Mouse (Mus musculus): ENCODE results near the gene Ice1. TPM values are rescaled to one million over a fixed set of nuclear protein-coding genes. Genes with fewer than 3 reads are reported as not detected.

Gene Ice1
- 48.5 and 51.5 TPM in 2 replicates for total RNA-seq (2014; fragmentation: Nextera tagmentation)
- total RNA-seq (2017): 28.2 and 29.3 TPM in 2 replicates
- polyA plus RNA-seq (2012): 6.4 and 9.6 TPM in 2 replicates

DNA sequence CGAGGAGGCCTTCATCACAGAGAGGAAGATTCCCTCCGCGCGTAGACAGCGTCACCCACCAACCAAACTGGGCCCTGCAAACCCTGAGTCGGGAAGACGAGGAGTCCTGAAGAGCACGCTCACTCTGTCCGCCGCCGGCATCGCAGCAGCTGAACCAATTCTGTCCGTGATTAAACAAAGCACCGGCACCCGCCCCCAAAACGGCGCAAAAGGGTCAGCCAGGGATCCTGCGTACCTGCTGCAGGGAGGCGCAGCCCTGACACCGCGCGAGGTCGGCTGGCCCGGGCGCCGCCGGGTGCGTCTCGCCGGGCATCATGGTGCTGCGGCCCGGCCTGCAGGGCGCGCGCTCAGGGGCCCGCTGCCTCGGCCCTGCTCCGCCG is at the start of gene Ice1:
Ice1 (minus strand) TSS at position 353 of the 380 bp plus-strand sequence.
- TF ChIP-seq POLR2AphosphoS5 (IDR thresholded peaks at IDR 0.05; ENCODE audit: insufficient replicate concordance, low read depth, low read length) (no peak), CTCF (IDR thresholded peaks at IDR 0.05; ENCODE audit: low read depth, low read length) (no peak), TAL1 (conservative IDR thresholded peaks at IDR 0.05; ENCODE audit: low read depth, low read length) (no peak), GATA1 (IDR thresholded peaks at IDR 0.05; ENCODE audit: borderline replicate concordance, low read length) (no peak), GATA2 (IDR thresholded peaks at IDR 0.05; ENCODE audit: borderline replicate concordance, low read depth, low read length) (no peak)
- no peak for DNase-seq (ENCODE audit: low spot score)
- H3K27me3 ChIP-seq (ENCODE audit: insufficient read depth, low read length): no peaks in the 10 kb centered on the region
- no peaks in the 10 kb centered on the region for H3K9me3 ChIP-seq (replicated peaks)
- H3K36me3 ChIP-seq (replicated peaks): peaks cover 18% of the 10 kb centered on the region
- no peak for ATAC-seq (ENCODE audit: extremely low read depth, insufficient number of reproducible peaks, low FRiP score, poor library complexity, severe bottlenecking)
- H3K4me3 ChIP-seq (ENCODE audit: low read depth, low read length): peak within 1 kb of the TSS; percentile 91
- peaks cover 23% of the 10 kb centered on the region for H3K4me1 ChIP-seq (ENCODE audit: insufficient read depth, low read depth, low read length)

DNA sequence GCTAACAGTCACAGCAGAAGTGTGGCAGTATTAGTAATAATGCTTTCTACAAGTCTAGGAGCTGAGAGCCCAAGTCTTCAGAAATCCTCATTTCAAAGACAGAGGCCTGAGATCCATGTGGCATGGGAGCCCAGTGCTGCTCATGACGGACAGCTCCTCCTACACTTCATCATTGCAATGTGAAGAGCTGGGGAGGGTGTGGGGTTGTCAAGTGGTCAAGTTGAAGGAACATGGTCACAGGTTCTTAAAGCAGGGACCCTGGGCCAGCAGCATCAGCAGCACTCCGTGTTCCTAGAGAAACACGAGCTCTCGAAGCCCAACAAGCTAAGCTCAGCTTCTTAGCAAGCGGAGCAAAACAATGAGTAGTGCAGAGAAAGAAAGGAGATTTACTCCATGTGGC is 48.4 kb upstream of the Ice1 start:
- Histone ChIP-seq H3K36me3 (replicated peaks) (no peaks in the 10 kb centered on the region), H3K4me3 (ENCODE audit: low read depth, low read length) (no peak overlapping the region), H3K4me1 (ENCODE audit: insufficient read depth, low read depth, low read length) (no peaks in the 10 kb centered on the region), H3K27me3 (ENCODE audit: insufficient read depth, low read length) (no peaks in the 10 kb centered on the region), H3K9me3 (replicated peaks) (peaks cover 29% of the 10 kb centered on the region)
- no peak for DNase-seq (ENCODE audit: low spot score)
- TF ChIP-seq GATA2 (IDR thresholded peaks at IDR 0.05; ENCODE audit: borderline replicate concordance, low read depth, low read length) (no peak), POLR2AphosphoS5 (IDR thresholded peaks at IDR 0.05; ENCODE audit: insufficient replicate concordance, low read depth, low read length) (no peak), GATA1 (IDR thresholded peaks at IDR 0.05; ENCODE audit: borderline replicate concordance, low read length) (no peak)
- ATAC-seq (ENCODE audit: extremely low read depth, insufficient number of reproducible peaks, low FRiP score, poor library complexity, severe bottlenecking): no peak

DNA sequence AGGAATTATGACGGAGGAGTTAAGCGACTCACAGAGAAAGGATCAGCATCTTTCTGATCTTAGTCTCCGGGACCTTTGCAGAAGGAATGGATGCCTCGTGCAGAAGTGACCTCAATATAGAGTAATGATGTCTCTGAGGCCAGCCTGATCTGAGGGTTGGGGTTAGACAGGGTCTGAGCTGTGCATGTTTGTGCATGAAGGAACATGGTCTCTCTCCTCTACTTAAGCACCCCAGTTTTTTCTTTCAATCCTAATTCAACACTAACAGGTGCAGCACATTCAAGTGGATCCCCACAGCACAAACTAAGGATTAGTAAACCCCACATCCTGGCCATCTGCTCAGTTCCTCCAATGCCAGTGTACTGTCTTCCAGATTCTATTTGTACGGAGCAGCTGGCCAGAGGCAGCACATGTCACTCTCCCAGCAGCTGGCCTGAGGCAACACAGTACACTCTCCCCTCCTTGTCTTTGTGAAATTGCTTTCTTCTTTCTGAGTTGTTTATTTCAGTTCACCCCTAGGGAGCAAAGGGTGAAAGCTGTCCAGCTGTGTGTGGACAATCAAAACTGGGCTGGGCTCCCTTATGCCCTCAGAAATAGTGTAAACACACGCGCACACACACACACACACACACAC is 47.7 kb upstream of the Ice1 start:
- no peaks in the 10 kb centered on the region for H3K4me1 ChIP-seq (ENCODE audit: insufficient read depth, low read depth, low read length)
- DNase-seq (ENCODE audit: low spot score): no peak
- no peaks in the 10 kb centered on the region for H3K27me3 ChIP-seq (ENCODE audit: insufficient read depth, low read length)
- H3K36me3 ChIP-seq (replicated peaks): no peaks in the 10 kb centered on the region
- no peak overlapping the region for H3K4me3 ChIP-seq (ENCODE audit: low read depth, low read length)
- H3K9me3 ChIP-seq (replicated peaks): peaks cover 32% of the 10 kb centered on the region
- no peak for TF ChIP-seq CTCF (IDR thresholded peaks at IDR 0.05; ENCODE audit: low read depth, low read length)
- TF ChIP-seq GATA1 (IDR thresholded peaks at IDR 0.05; ENCODE audit: borderline replicate concordance, low read length): no peak
- no peak for TF ChIP-seq TAL1 (conservative IDR thresholded peaks at IDR 0.05; ENCODE audit: low read depth, low read length)
- TF ChIP-seq GATA2 (IDR thresholded peaks at IDR 0.05; ENCODE audit: borderline replicate concordance, low read depth, low read length): no peak
- no peak for TF ChIP-seq POLR2AphosphoS5 (IDR thresholded peaks at IDR 0.05; ENCODE audit: insufficient replicate concordance, low read depth, low read length)
- ATAC-seq (ENCODE audit: extremely low read depth, insufficient number of reproducible peaks, low FRiP score, poor library complexity, severe bottlenecking): no peak

DNA sequence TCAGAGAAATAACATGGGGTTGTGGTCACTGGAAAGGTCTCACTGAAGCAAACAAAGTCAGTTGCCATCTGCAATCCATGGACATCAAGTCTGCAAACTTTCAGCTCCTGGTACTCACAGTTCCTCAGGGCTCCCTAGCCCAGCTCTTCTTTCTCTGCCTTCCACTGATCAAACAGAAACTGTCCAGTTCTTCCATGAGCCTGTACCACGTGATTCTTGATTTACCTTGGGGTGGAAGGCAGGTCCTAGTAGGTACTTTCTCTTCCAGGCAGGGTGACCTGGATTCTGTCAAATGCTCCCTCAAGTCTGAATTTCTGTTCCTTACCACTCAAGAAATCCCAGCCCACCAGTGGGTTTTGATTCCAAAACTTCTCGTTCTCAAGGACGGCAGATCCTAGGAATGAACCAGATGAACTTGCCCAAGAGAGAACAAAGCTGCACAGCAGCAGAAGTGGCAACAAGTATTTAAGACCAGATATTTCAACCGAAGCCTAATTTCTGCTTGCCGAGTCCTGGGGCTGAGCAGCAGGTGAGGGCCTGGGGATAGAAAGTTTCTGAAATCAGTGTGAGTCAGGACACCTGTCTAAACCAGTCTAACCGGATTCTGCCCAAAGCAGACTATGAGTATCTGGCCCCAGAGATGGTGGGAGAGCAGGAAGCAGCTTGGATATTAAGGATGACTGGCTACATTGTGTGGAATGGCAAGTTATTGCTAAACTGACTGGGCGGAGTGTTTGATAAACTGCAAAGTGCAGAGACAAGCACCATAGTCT is 44.2 kb upstream of the Ice1 start:
- DNase-seq (ENCODE audit: low spot score): no peak
- ATAC-seq (ENCODE audit: extremely low read depth, insufficient number of reproducible peaks, low FRiP score, poor library complexity, severe bottlenecking): no peak
- H3K9me3 ChIP-seq (replicated peaks): peaks cover 39% of the 10 kb centered on the region
- no peak overlapping the region for H3K4me3 ChIP-seq (ENCODE audit: low read depth, low read length)
- no peaks in the 10 kb centered on the region for H3K4me1 ChIP-seq (ENCODE audit: insufficient read depth, low read depth, low read length)
- TF ChIP-seq GATA1 (IDR thresholded peaks at IDR 0.05; ENCODE audit: borderline replicate concordance, low read length) (no peak), GATA2 (IDR thresholded peaks at IDR 0.05; ENCODE audit: borderline replicate concordance, low read depth, low read length) (no peak), POLR2AphosphoS5 (IDR thresholded peaks at IDR 0.05; ENCODE audit: insufficient replicate concordance, low read depth, low read length) (no peak), TAL1 (conservative IDR thresholded peaks at IDR 0.05; ENCODE audit: low read depth, low read length) (no peak)
- H3K36me3 ChIP-seq (replicated peaks): no peaks in the 10 kb centered on the region
- H3K27me3 ChIP-seq (ENCODE audit: insufficient read depth, low read length): no peaks in the 10 kb centered on the region

DNA sequence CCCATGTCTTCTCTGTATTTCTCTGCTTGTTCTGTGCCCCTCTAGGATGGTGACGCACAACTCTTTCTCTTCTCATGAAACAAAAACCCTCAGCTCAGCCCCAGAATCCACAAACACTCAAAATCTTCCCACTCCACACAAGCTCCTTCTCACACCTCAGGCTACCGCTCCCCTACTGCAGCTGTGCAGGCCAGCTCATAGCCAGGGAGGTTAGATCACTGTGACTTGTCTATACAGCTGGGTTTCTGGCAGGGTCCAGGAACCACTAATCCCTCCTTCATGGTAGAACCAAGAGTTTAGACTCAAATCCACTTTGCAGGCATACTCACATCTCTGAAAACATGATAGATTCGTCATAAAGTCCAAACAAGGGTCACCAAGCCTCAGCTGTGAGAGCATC is 42.9 kb upstream of the Ice1 start:
- TF ChIP-seq POLR2AphosphoS5 (IDR thresholded peaks at IDR 0.05; ENCODE audit: insufficient replicate concordance, low read depth, low read length) (no peak), GATA1 (IDR thresholded peaks at IDR 0.05; ENCODE audit: borderline replicate concordance, low read length) (no peak), TAL1 (conservative IDR thresholded peaks at IDR 0.05; ENCODE audit: low read depth, low read length) (no peak), CTCF (IDR thresholded peaks at IDR 0.05; ENCODE audit: low read depth, low read length) (no peak), GATA2 (IDR thresholded peaks at IDR 0.05; ENCODE audit: borderline replicate concordance, low read depth, low read length) (no peak)
- H3K4me3 ChIP-seq (ENCODE audit: low read depth, low read length): no peak overlapping the region
- peaks cover 38% of the 10 kb centered on the region for H3K9me3 ChIP-seq (replicated peaks)
- no peak for ATAC-seq (ENCODE audit: extremely low read depth, insufficient number of reproducible peaks, low FRiP score, poor library complexity, severe bottlenecking)
- DNase-seq (ENCODE audit: low spot score): no peak
- H3K27me3 ChIP-seq (ENCODE audit: insufficient read depth, low read length): no peaks in the 10 kb centered on the region
- no peaks in the 10 kb centered on the region for H3K4me1 ChIP-seq (ENCODE audit: insufficient read depth, low read depth, low read length)
- H3K36me3 ChIP-seq (replicated peaks): no peaks in the 10 kb centered on the region

DNA sequence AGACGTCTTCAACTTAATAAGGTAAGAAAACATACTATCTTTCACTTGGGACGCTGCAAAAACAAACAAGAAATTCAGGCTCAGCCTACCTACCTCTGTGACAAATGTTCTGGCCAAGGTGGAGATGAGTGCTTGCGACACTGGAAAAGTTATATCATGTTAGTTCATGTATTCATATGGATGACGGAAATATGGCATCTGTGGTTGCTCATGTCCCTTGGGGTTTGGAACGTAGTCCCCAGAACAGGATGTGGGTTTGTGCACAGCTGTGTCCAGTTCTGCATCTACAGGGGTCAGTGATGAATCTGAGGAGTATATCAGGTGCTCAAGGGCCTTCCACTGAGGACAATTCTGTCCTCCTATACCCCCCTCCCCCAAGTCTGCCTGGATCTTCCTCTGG is 40.3 kb upstream of the Ice1 start:
- DNase-seq (ENCODE audit: low spot score) (no peak), ATAC-seq (ENCODE audit: extremely low read depth, insufficient number of reproducible peaks, low FRiP score, poor library complexity, severe bottlenecking) (no peak)
- TF ChIP-seq CTCF (IDR thresholded peaks at IDR 0.05; ENCODE audit: low read depth, low read length): no peak
- no peak for TF ChIP-seq POLR2AphosphoS5 (IDR thresholded peaks at IDR 0.05; ENCODE audit: insufficient replicate concordance, low read depth, low read length)
- TF ChIP-seq GATA2 (IDR thresholded peaks at IDR 0.05; ENCODE audit: borderline replicate concordance, low read depth, low read length): no peak
- TF ChIP-seq GATA1 (IDR thresholded peaks at IDR 0.05; ENCODE audit: borderline replicate concordance, low read length): no peak
- no peak for TF ChIP-seq TAL1 (conservative IDR thresholded peaks at IDR 0.05; ENCODE audit: low read depth, low read length)
- Histone ChIP-seq H3K4me1 (ENCODE audit: insufficient read depth, low read depth, low read length) (no peaks in the 10 kb centered on the region), H3K36me3 (replicated peaks) (no peaks in the 10 kb centered on the region), H3K27me3 (ENCODE audit: insufficient read depth, low read length) (no peaks in the 10 kb centered on the region), H3K4me3 (ENCODE audit: low read depth, low read length) (no peak overlapping the region), H3K9me3 (replicated peaks) (peaks cover 47% of the 10 kb centered on the region)
